Mouse (Mus musculus) bone marrow, adult 2 months (tissue): ENCODE measurements around the gene Per2. TPM values are rescaled to one million over a fixed set of nuclear protein-coding genes. Genes with fewer than 3 reads are reported as not detected.

Source experiments
- H3K27ac ChIP-seq: fragments of 200-500 bp; 2 replicates; pipeline ENCODE4 v1.5.1; 2012; ENCODE audit warnings: low read depth, mild to moderate bottlenecking, control low read depth, inconsistent platforms, low read length; ENCODE audit not compliant: control insufficient read depth, poor library complexity, insufficient read depth
- H3K4me1 ChIP-seq: fragments of 200-500 bp; 2 replicates; pipeline ENCODE4 v1.6.1; 2011; ENCODE audit warnings: low read length; ENCODE audit not compliant: control insufficient read depth, insufficient read depth
- H3K4me3 ChIP-seq: fragments of 200-500 bp; replicated peaks from 2 replicates; pipeline ENCODE3; 2011; ENCODE audit warnings: mild to moderate bottlenecking, low read depth, low read length, control low read depth; ENCODE audit not compliant: control insufficient read depth
- CTCF ChIP-seq: fragments of 200-500 bp; IDR thresholded peaks from 2 replicates; pipeline ENCODE4 v1.5.1; 2011; ENCODE audit warnings: low read length, control low read depth; ENCODE audit not compliant: control insufficient read depth, insufficient read depth
- POLR2A ChIP-seq: fragments of 200-500 bp; IDR thresholded peaks from 2 replicates; pipeline ENCODE4 v1.6.1; 2011; ENCODE audit warnings: low read depth, mild to moderate bottlenecking, control low read depth, low read length, borderline replicate concordance; ENCODE audit not compliant: control insufficient read depth
- WGBS: fragments of 180-500 bp; shearing (Covaris S2); methylation state at CpG from one replicate; pipeline ENCODE4 v1.1.7; 2018; 5-methylcytosine and 5-hydroxymethylcytosine counted together
- polyA plus RNA-seq: library from polyadenylated mRNA; stranded (reverse); fragments of >200 nt; gene quantifications from 2 replicates; pipeline ENCODE4 v1.2.4, GENCODE M21; 2011; ENCODE audit warnings: low replicate concordance; ENCODE audit not compliant: missing spikeins, insufficient read depth, insufficient read length

The Per2 gene
- polyA plus RNA-seq, 1 experiment = 9.4 TPM

DNA sequence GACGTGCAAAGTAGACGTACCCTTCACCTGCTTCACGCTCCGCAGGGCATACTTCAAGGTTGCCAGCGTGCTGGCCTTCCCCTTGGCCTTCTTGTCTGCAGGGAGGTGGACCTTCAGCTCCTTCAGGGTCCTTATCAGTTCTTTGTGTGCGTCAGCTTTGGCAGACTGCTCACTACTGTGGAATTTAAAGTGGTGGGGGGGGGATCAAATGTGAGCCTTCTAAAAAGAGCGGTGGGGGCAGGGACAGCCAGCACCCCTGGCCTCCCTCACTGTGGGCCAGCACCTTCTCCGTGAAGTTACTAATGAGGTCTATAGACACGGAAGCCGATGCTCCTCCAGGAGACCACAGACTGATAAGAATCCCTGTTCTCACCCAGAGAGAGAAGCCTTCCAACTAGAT lies 10.4 kb downstream of the Per2 start:
- Histone ChIP-seq H3K4me1 (no peaks in the 10 kb centered on the region), H3K4me3 (no peak overlapping the region), H3K27ac (no peak overlapping the region)
- TF ChIP-seq CTCF (no peak), POLR2A (no peak)
- WGBS = 83% methylated on average over 10 of the region's 10 CpGs

DNA sequence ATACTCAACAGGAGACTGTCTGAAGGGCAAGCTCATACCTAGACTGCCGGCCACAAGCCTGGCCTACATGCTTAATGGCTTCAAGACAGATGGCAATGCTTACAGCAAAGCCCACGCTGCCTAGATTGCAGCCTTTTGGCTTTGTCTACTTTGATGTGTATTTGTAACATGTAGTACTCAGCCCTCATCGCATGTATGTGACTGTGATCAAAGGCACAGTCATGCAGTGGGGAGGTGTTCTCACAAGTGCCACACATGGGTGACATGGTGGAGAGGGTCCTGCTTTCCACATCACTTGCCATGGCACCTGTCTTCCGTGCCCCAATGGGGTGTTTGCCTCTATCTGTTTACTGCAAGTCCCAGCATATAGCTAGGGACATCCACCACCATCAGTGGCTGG lies 12.6 kb downstream of the Per2 start:
- TF ChIP-seq POLR2A (no peak), CTCF (no peak)
- WGBS = 91% methylated on average over 4 of the region's 4 CpGs
- Histone ChIP-seq H3K27ac (no peak overlapping the region), H3K4me1 (no peaks in the 10 kb centered on the region), H3K4me3 (no peak overlapping the region)

DNA sequence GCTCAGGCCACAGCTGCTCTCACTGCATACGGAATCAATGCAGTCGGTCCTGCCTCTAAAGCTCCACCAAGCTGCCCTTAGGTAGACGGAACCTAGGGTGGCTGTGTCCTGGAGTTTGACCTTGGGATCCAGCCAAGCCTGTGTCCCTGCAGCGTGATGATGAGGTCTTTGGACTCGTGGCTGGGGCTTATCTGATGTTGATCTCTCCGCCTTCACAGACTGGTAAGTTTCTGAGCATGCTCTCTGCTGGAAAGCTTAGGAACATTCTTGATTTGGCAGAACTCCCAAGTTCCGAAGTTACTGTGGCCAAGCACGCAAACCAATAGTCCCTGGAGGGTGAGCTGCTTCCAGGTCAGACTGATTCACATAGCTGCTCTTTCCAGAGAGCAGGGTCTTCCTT lies 13.1 kb downstream of the Per2 start:
- Histone ChIP-seq H3K4me1 (no peaks in the 10 kb centered on the region), H3K4me3 (no peak overlapping the region), H3K27ac (no peak overlapping the region)
- no peak for TF ChIP-seq CTCF
- 78% methylated on average over 8 of the region's 8 CpGs for WGBS

DNA sequence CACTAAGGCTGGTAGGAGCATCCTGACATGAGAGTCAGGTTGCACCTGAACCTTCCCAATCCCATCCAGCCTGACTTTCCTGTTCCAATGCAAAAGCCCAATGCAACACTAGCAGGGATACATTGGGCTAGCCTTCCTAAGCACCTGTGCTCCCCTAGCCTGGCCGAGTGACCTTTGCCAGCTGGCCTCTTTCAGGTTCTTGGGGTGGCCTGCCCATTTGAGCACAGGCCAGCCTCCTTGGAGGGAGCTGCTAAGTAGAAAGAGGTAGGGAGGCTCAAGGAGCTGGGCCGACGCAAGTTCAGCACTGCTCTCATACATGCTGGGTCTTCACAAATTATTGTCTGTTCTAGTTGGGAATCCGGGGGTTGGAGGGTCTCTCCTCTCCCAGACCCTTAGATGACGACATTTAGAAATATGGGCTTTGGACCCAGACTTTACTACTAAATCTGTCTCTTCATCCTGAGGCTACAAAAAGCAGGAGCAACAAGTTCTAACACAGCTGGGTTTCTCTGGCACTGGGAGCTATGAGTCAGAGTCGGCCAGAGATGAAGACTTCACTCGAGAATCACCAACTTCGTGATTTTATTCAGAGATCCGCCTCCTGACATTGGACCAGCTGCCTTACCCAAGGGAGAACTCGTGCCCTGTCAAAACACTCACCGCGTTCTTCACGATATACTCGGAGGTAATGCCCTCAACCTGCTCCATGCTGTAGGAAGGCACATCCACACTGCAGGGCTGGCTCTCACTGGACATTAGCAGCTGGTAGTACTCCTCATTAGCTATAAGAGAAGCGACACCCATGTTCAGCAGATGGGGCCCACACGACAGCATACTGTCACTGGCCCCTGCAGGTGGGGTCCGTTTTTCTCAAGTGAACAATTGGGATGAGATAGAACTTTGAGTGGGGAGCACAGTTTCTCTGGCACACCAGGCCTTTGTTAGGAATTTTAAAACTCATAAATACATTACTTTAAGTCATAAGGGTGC lies 14.0 kb downstream of the Per2 start:
- 89% methylated on average over 17 of the region's 17 CpGs for WGBS

DNA sequence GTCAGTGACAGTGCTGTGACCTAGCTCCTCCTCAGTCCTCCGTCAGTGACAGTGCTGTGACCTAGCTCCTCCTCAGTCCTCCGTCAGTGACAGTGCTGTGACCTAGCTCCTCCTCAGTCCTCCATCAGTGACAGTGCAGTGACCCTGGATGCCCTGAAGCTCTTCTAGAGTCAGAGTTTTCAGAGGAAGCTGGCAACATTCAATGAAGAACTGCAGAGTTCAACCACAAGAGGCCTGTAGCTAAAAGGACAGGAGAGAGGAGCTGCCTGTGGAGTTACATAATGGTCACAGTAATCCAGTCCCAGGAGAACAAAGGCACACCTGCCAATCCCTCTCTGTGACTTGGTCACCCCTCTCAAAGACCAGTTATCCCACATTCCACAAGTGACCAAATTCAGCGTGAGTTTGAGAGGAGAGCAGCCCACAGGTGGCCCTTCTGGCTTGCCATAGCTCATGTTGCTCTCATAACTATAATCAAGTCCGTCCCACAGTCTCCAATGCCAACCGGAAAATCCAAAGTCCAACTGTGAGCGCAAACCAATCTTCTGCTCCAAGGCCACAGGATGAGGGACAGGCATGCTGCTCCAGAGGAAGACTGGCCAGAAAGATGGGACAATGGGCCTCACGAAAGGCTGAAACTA lies 16.7 kb downstream of the Per2 start:
- H3K4me1 ChIP-seq = peaks cover 3% of the 10 kb centered on the region; the same call in 1 of the 2 replicates
- WGBS = 89% methylated on average over 7 of the region's 7 CpGs
- TF ChIP-seq CTCF (no peak), POLR2A (no peak)

More for the DNA sequence above, 14.0 kb downstream of the Per2 start:
- TF ChIP-seq CTCF = no peak
- no peak for TF ChIP-seq POLR2A
- Histone ChIP-seq H3K27ac (no peak overlapping the region), H3K4me1 (no peaks in the 10 kb centered on the region), H3K4me3 (no peak overlapping the region)

DNA sequence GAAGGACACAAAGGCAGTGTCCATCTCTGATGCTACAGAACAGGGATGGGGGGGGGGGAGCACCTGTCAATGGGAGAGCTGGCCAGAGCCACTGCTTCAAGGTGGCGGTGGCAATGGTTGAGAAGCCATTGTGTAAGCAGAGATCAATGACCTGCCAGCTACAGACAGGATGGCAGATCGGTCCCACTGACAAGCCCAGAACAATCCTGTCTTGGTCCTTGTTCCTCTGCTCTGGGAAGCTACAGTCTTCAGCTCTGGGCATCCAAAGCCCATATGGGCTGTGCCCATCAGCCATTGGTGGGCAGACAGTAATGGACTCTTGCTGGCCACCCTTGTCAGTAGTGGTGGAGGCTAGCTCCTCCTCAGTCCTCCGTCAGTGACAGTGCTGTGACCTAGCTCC lies 17.3 kb downstream of the Per2 start:
- Histone ChIP-seq H3K4me3 (no peak overlapping the region), H3K27ac (no peak overlapping the region), H3K4me1 (peaks cover 5% of the 10 kb centered on the region; the same call in 1 of the 2 replicates)
- TF ChIP-seq POLR2A (no peak), CTCF (no peak)
- 87% methylated on average over 3 of the region's 3 CpGs for WGBS

More for the DNA sequence above, 16.7 kb downstream of the Per2 start:
- no peak overlapping the region for H3K4me3 ChIP-seq
- H3K27ac ChIP-seq = no peak overlapping the region

DNA sequence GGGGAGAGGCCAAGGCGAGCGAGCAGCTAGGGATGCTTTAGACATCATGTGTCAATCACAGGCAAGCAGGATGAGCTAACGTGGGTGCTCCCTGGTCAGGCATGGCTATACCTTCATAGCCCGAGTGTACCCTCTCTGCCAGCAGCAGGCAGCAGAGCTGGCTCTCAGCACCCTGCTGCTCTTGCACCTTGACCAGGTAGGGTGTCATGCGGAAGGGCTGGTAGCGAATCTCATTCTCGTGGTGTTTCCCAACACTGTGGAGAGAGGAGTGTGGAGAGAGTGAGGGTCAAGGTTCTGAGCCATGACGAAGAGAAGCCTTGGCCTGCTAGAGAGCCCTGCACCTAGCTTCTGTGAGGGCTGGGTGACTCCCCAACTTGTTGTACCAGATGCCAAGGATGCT lies 19.3 kb downstream of the Per2 start:
- H3K27ac ChIP-seq = no peak overlapping the region
- H3K4me1 ChIP-seq = peaks cover 6% of the 10 kb centered on the region
- no peak overlapping the region for H3K4me3 ChIP-seq
- TF ChIP-seq POLR2A (no peak), CTCF (no peak)
- WGBS = 83% methylated on average over 8 of the region's 8 CpGs

DNA sequence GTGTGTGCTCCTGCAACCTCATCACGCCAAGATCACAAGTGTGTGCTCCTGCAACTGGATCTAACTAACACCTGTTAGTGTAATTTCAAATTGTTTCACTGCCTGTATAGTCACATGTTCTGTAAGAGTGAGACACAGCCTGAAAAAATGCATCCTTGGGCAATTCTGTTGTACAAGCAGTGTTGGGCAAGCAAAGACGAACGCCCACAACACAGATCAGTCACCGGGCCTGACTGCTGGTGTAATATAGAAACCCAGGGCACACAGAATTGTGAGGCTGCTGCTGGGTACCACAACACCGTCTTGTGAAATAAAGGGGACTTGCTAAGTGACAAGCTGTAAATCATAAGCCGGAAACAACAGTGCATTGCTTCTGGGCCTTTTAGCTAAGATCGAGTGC lies 21.6 kb downstream of the Per2 start:
- H3K4me3 ChIP-seq = no peak overlapping the region
- peak overlapping the region; percentile 49; the same call in 1 of the 2 replicates for H3K27ac ChIP-seq
- H3K4me1 ChIP-seq = peaks cover 6% of the 10 kb centered on the region
- 40% methylated on average over 7 of the region's 7 CpGs for WGBS
- no peak for TF ChIP-seq CTCF
- TF ChIP-seq POLR2A = no peak

DNA sequence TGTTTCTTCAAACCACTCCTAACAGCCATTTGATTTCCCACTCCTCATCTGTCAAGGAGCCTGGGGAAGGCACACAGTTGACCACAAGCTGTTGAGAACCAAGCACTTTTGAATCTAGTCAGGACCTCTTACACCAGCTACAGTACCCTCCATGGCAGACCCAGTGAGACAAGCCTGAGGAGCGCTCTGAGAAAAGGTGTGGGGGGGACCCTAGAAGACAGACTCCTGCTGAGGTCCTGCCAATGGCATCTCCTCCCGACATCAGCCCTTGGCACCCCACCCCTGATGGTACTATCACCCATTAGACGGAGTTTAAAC lies 22.1 kb downstream of the Per2 start:
- H3K4me3 ChIP-seq = no peak overlapping the region
- peaks cover 6% of the 10 kb centered on the region for H3K4me1 ChIP-seq
- H3K27ac ChIP-seq = 0 out of 2 replicates have a peak overlapping the region, but pooled peaks have one; percentile 17
- TF ChIP-seq CTCF (no peak), POLR2A (no peak)
- 77% methylated on average over 3 of the region's 3 CpGs for WGBS
